Mouse (Mus musculus) adrenal gland, postnatal 0 days (tissue): ENCODE measurements around the gene Aurka. TPM values are rescaled to one million over a fixed set of nuclear protein-coding genes. Genes with fewer than 3 reads are reported as not detected.

Experiments used
- polyA plus RNA-seq: library from polyadenylated mRNA; unstranded; fragments of >200 nt; fragmentation: Nextera tagmentation; extraction: Ambion mirVana; gene quantifications from 2 replicates; pipeline ENCODE4 v1.2.1, GENCODE M21; 2015

Gene Aurka
- 20.1 and 20.6 TPM in 2 replicates for polyA plus RNA-seq

DNA sequence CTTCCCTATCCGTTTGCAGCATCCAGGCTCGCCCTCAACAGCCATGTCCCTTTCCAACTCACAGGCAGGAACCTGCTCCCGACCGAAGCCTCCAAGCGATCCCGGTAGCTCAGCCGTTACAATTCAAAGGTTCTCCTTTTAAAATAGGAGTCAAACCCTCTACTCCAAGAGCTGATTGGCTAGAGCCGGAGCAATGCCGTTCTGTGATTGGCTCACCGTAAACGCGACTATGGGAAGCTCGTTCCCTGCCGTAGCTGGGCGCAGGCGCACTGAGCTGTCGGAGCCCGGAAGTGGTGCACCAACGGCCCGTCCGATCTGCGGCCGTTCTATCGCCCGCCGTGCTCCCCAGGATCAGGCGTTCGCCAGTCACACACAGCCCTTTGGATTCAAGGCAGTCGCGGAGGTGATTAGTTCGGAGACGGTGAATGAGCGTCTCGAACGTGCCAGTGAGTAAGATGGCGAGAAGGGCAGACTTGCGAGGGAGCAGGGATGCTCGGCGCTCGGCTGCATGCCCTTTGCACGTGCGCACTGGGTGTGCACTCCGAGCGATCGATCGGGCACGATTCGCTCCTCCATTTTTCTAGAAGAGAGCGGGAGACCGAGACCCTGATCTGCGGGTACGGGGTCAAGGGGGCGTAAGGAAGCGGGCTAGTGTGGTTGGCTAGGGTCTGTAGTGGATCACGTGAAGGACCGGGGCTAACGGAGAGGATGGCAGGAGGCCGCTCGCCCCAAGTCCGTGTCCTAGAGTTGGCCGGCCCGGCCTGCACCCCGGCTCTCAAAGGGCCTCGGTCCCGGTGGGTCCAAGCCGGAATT lies at the start of gene Aurka, which contains the start of gene Cstf1:
TSS of gene Aurka (minus strand) at position 125 of the 813 bp plus-strand sequence.
TSS of gene Cstf1 (plus strand) at position 271 of the 813 bp plus-strand sequence.

DNA sequence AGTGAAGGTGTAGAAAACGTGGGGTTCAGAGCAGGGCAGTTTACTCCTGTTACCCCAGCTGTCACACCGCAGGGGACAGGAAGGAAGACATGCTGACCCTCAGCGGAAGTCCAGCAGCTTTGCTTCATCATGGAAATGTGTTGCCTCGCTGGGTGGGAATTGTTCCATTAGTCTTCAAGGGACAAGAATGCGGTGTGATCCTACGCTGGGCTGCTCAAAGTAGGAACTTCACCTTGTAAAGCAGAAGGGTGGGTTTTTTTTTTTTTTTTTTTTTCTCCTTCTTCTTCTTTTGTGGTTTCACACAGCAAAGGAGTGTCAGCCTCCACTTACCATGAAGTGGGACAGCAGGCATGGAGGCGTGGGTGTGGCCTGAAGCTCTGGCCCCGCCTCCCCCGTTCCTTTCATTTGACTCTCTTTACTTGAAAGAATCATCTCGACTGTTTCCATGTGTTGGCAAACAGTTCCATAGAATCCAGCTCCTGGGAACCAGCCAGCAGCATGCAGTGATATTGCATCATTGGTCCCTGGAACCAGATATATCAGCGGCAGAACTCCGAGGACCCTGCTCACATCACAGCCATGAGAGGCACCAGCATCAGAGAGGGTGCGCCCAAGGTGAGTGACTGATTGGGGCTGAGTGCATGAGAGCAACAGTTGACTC lies 23.2 kb upstream of the Aurka start, which contains the start of gene Cass4:
TSS of gene Cass4 (plus strand) at position 404 of the 661 bp plus-strand sequence.

GRCm38 (mm10) chr2:172345258-172345738 lies 25.0 kb downstream of the Aurka start, which contains the start of gene Fam210b:
Gene Fam210b, plus strand, starts transcription at chr2:172345565.

Other genes with a start within 250 kb of the Aurka start
- gene Mc3r, start 122.0 kb downstream of the Aurka start, polyA plus RNA-seq = not detected in 2 replicates
- gene Fam210b, start 25.0 kb downstream of the Aurka start, polyA plus RNA-seq = 17.3 and 28.5 TPM in 2 replicates
- gene Cstf1, start 146 bp upstream of the Aurka start, polyA plus RNA-seq = 21.7 and 24.6 TPM in 2 replicates
- gene Cass4, start 23.3 kb upstream of the Aurka start, polyA plus RNA-seq = 0.13 and 0.23 TPM in 2 replicates
- 63.1 and 83.8 TPM in 2 replicates for gene Rtf2, start 70.0 kb upstream of the Aurka start, polyA plus RNA-seq
- 0.20 and 0.86 TPM in 2 replicates for gene Gcnt7, start 88.1 kb upstream of the Aurka start, polyA plus RNA-seq
- gene Fam209, start 102.0 kb upstream of the Aurka start, polyA plus RNA-seq = 0.26 TPM in 1 of 2 replicates, not detected in the other
- gene Tfap2c, start 179.1 kb upstream of the Aurka start, polyA plus RNA-seq = 0.08 and 0.10 TPM in 2 replicates